Mouse (Mus musculus): Measurements from ENCODE around the gene Hist1h1c. TPM values are rescaled to one million over a fixed set of nuclear protein-coding genes. Genes with fewer than 3 reads are reported as not detected.

Gene Hist1h1c
- total RNA-seq, 2 experiments from 2014 or later: 134 to 160 TPM

GRCm38 (mm10) chr13:23753314-23754078 is 14.9 kb downstream of the Hist1h1c start:
- no peak for DNase-seq (ENCODE audit: low spot score)
- intact Hi-C loops (cut with DNase I): loop anchor here (5.0 to 10.0 kb wide), 3 partner anchors 171 to 1999 kb away; partner anchors contain the start of genes Hist1h2ak, Hist1h2bn, Hist1h4d and Hist1h4k

- intact Hi-C loops (cut with DNase I): loop anchor here (5.0 to 10.0 kb wide), 3 partner anchors 173 to 2000 kb away; partner anchors contain the start of genes Hist1h2ak, Hist1h2bn, Hist1h4d and Hist1h4k
- no peak for DNase-seq (ENCODE audit: low spot score)
These were observed 16.4 kb downstream of the Hist1h1c start for GRCm38 (mm10) chr13:23755000-23755399.

GRCm38 (mm10) chr13:23756790-23757189 is 18.2 kb downstream of the Hist1h1c start, which contains the start of gene Hist1h4b:
Hist1h4b (plus strand) TSS chr13:23757013.
- DNase-seq (ENCODE audit: low spot score): peak; percentile 64
- intact Hi-C loops (cut with DNase I): loop anchor here (10.0 kb wide), 2 partner anchors 392 to 2002 kb away; partner anchors contain the start of genes Hist1h2ak, Hist1h2bn, Hist1h4k and Zfp322a

- DNase-seq (ENCODE audit: low spot score): no peak
- intact Hi-C loops (cut with DNase I): loop anchor here (10.0 kb wide), 2 partner anchors 392 to 2002 kb away; partner anchors contain the start of genes Hist1h2ak, Hist1h2bn, Hist1h4k and Zfp322a
These were observed 18.7 kb downstream of the Hist1h1c start for GRCm38 (mm10) chr13:23757211-23757773.

- intact Hi-C loops (cut with DNase I): loop anchor here (10.0 kb wide), 2 partner anchors 393 to 2003 kb away; partner anchors contain the start of genes Hist1h2ak, Hist1h2bn, Hist1h4k and Zfp322a
- no peak for DNase-seq (ENCODE audit: low spot score)
These were observed 19.3 kb downstream of the Hist1h1c start for GRCm38 (mm10) chr13:23757921-23758320.

GRCm38 (mm10) chr13:23759251-23759771 is 20.7 kb downstream of the Hist1h1c start:
- intact Hi-C loops (cut with DNase I): loop anchor here (10.0 kb wide), 2 partner anchors 395 to 2005 kb away; partner anchors contain the start of genes Hist1h2ak, Hist1h2bn, Hist1h4k and Zfp322a
- no peak for DNase-seq (ENCODE audit: low spot score)

GRCm38 (mm10) chr13:23759916-23760239 is 21.3 kb downstream of the Hist1h1c start:
- DNase-seq (ENCODE audit: low spot score): no peak
- intact Hi-C loops (cut with DNase I): loop anchor here (5.0 to 10.0 kb wide), 3 partner anchors 328 to 2005 kb away; partner anchors contain the start of genes Hist1h2ak, Hist1h2bn, Hist1h4k and Zfp322a

- intact Hi-C loops (cut with DNase I): loop anchor here (5.0 kb wide), 1 partner anchor 328 kb away; no protein-coding TSS in a partner anchor
- DNase-seq (ENCODE audit: low spot score): no peak
These were observed 21.8 kb downstream of the Hist1h1c start for GRCm38 (mm10) chr13:23760240-23760971.

GRCm38 (mm10) chr13:23760972-23761864 is 22.6 kb downstream of the Hist1h1c start, which contains the start of gene Hist1h4a:
Hist1h4a (minus strand) TSS chr13:23761230.
- intact Hi-C loops (cut with DNase I): loop anchor here (5.0 kb wide), 1 partner anchor 329 kb away; no protein-coding TSS in a partner anchor
- DNase-seq (ENCODE audit: low spot score): peak; percentile 95

GRCm38 (mm10) chr13:23761871-23762821 is 23.5 kb downstream of the Hist1h1c start, which contains the start of gene Hist1h3a:
Hist1h3a (minus strand) TSS chr13:23762386.
- intact Hi-C loops (cut with DNase I): loop anchor here (5.0 kb wide), 1 partner anchor 330 kb away; no protein-coding TSS in a partner anchor
- peak; percentile 16 for DNase-seq (ENCODE audit: low spot score)

- DNase-seq (ENCODE audit: low spot score): no peak
- intact Hi-C loops (cut with DNase I): loop anchor here (5.0 kb wide), 1 partner anchor 331 kb away; no protein-coding TSS in a partner anchor
These were observed 24.6 kb downstream of the Hist1h1c start for GRCm38 (mm10) chr13:23763242-23763585.

GRCm38 (mm10) chr13:23763586-23764323 is 25.1 kb downstream of the Hist1h1c start, which contains the start of gene Hist1h1a:
Hist1h1a (plus strand) TSS chr13:23763666.
- DNase-seq (ENCODE audit: low spot score): peak; percentile 60
- intact Hi-C loops (cut with DNase I): loop anchor here (5.0 kb wide), 1 partner anchor 331 kb away; no protein-coding TSS in a partner anchor

- DNase-seq (ENCODE audit: low spot score): no peak
- intact Hi-C loops (cut with DNase I): loop anchor here (5.0 kb wide), 1 partner anchor 332 kb away; no protein-coding TSS in a partner anchor
These were observed 25.9 kb downstream of the Hist1h1c start for GRCm38 (mm10) chr13:23764324-23765171.

- DNase-seq (ENCODE audit: low spot score): no peak
- intact Hi-C loops (cut with DNase I): no loop called here
These were observed 26.5 kb downstream of the Hist1h1c start for GRCm38 (mm10) chr13:23765172-23765513.

- DNase-seq (ENCODE audit: low spot score): no peak
- intact Hi-C loops (cut with DNase I): no loop called here
These were observed 28.2 kb downstream of the Hist1h1c start for GRCm38 (mm10) chr13:23766772-23767171.
